Mouse (Mus musculus) ovary, adult 18-20 months (tissue): ENCODE data around the gene Cacnb2.

ENCODE experiments used
- DNase-seq: peaks from one replicate; pipeline ENCODE4 v3.0.0; 2022; ENCODE audit warnings: low spot score, mixed read lengths

Cacnb2 gene

GRCm38 (mm10) chr2:14774857-14775495 lies 172.1 kb downstream of the Cacnb2 start:
- DNase-seq: peak; percentile 32

DNA sequence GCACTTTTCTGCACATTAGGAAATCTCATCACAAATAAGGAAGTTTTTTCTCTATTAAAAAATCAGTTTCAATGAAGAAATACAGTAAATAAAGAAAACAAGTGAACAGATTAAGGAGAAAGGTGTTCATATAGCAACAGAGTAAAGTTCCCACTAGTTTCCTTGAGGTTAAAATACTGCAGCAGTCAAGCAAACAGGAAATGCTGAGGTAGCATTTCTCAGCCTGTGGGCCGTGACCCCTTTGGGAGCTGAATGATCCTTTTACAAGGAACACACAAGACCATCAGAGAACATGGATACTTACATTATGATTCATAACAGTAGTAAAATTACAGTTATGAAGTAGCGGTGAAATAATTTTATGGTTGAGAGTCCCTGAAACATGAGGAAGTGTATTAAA lies 185.1 kb downstream of the Cacnb2 start:
- no peak for DNase-seq

DNA sequence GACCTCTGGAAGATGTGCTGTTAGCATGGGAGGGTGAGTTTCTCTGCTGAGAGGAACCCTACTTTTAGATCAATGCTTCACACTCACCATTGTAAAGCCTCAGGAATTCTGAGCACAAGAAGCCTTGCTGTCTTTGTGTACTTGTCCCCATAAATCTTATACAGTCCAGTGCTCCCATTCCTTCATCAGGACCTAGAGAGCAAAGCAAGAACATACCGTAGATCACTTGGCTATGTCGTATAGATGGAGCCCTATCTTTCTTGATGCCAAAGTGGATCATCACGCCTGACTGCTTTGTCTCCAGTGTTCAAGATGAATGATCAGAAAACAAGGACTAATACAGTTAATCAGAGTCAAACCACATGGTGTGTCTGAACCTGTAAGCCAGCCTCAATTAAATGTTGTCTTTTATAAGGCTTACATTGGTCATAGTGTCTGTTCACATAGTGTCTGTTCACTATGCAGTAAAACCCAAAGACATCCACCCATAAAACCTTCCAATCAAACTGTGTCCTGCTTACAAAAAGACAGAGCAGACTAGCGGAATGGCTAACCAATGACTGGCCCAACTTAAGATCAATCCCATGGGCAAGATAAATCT lies 198.7 kb downstream of the Cacnb2 start:
- DNase-seq: no peak

- DNase-seq: no peak
Observed at GRCm38 (mm10) chr2:14807650-14808347, 204.9 kb downstream of the Cacnb2 start.

GRCm38 (mm10) chr2:14814977-14815376 lies 212.1 kb downstream of the Cacnb2 start:
- DNase-seq: no peak

DNA sequence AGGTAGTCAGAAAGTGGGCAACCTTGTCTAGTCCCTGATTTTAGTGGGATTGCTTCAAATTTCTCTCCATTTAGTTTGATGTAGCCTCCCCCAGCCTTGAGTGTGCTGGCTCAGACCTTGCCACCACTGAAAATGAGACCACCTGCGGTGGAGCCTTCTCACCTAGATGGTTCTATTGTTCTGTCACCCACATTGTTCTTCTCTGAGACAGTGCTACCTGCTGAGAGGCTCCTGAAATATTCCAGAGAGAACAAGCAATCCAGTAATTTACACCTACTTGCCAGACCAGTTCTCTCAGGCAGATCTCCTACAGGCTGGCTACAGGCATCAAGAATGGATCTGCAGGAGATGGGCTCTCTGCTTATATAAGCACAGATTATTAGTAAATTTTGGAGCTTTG lies 215.8 kb downstream of the Cacnb2 start:
- DNase-seq: no peak

DNA sequence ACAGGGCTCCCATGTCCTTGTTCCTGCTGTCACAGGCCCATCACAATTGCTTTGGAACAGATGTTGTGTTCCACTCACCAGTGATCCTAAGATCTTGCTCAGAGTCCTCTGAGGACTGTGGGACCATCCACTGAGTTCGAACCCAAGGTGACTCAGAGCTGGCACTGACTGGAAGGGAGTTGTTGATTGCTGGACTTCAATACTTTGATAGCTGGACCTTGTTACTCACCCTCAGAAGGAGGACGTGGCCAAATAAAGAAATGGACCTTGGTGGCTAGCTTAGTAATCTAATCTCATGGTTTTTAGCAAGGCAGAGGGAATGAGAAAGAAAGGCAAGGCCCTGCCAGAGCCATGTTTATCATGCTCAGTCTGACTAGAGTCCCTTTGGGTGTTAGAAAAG lies 218.1 kb downstream of the Cacnb2 start:
- peak; percentile 61 for DNase-seq

DNA sequence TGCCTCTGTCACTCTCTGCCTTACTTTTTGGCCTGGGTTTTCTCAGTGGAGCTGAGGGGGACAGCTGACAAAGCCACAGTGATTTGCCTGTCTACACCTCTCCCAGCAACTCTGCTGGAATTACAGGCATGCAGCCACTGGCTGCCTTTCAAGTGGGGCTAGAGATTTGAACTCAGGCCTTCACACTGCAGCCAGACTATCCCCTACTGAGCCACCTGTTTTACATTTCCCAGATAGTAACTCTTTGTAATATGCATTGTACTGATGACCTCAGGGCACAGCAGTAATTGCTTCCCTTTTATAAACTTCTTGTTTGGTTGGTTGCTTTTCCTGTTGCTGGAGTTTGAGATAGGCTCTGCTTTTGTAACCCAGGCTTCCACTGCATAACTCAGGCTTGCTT lies 220.2 kb downstream of the Cacnb2 start:
- DNase-seq: no peak

DNA sequence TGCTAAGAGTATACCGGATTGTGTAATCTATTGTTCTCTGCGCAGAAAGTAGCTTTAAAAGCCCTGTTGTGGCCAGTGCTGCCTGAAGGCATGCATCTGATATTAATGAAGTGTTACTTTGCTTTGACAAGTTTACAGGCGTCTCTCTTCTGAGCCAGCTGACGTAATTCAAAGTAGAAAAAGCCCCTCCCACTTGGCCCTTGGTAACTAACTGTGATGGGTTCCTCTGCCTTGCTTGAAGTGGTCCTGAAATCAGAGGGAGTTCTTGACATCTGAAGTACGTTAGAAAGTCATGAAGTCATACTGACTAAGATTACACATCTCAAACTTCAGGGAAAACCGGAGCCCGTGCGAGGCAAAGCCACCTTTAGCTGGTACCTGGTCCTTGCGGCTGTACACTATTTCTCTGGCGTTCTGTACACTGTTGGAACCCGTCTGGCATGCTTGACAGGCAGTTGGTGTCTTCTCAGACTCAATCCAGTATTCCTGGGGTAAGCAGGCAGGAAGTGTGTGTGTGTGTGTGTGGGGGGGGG lies 221.0 kb downstream of the Cacnb2 start:
- no peak for DNase-seq

GRCm38 (mm10) chr2:14825146-14825545 lies 222.3 kb downstream of the Cacnb2 start:
- no peak for DNase-seq

DNA sequence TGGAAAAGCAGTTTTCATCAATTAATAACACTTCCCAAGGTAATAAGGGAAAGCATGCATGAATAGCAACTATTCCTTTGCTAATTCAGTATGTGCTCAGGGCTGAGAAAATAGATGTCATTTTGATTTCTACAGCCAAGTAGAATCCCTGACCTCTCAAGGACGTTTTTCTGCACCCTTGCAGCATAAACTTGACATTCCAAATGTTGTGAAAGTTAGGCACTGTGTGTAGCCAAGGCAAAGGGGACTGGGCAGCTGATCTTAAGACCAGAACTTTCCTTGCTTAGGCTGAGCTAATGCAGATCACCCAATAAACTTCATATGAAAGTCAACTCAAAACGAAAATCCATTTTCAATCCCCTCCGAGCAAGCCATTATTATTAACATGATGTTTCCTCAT lies 226.6 kb downstream of the Cacnb2 start:
- no peak for DNase-seq

GRCm38 (mm10) chr2:14831308-14831707 lies 228.4 kb downstream of the Cacnb2 start:
- no peak for DNase-seq

DNA sequence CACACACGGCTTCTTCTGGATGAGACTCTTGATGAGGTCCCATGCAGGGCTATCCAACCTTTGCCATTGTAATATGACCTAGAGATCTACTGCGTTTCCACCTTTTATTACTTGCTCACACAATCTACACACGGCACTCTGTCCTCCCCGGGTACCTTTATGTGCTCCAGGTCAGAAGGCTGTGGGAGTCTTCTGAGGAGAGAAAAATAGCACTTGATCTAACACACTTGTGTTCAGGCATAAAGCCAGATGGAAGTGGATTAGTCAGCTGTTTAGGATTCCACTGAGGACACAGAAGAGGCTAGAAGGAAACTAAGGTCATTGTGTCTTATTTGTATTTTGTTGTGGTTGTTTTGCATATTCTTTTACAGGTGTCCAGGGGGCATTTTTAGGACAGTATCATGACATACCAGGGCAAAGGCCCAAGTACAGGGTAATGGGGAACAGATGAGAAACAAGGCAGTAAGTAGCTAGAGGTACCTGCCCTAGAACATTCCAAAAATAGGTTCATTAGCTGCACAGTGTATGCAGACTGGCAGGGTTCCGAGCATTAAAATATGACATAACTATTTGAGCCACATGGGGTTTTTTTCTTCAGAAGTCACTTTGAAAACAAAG lies 231.9 kb downstream of the Cacnb2 start:
- DNase-seq: no peak

GRCm38 (mm10) chr2:14841272-14841671 lies 238.4 kb downstream of the Cacnb2 start:
- DNase-seq: no peak

GRCm38 (mm10) chr2:14846727-14847126 lies 243.8 kb downstream of the Cacnb2 start:
- no peak for DNase-seq

DNA sequence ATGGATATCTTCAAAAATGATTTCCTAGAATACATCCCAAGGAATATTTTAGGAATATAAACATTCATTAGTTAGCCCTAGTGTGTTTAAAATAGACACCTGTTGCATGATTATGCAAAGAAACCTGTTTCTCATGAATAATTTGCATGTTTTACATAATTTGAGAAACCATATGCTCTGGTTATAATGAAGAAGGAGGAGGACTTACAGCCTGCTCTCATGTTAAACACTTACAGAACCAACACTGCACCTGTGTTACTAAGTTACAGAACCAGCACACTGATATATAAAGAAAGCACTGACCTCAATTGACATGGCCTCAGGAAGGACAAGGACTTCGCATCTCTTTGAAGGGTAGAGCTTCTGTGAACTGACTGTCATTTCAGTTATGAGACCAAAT lies 244.3 kb downstream of the Cacnb2 start:
- no peak for DNase-seq

GRCm38 (mm10) chr2:14850831-14851230 lies 247.9 kb downstream of the Cacnb2 start:
- no peak for DNase-seq

DNA sequence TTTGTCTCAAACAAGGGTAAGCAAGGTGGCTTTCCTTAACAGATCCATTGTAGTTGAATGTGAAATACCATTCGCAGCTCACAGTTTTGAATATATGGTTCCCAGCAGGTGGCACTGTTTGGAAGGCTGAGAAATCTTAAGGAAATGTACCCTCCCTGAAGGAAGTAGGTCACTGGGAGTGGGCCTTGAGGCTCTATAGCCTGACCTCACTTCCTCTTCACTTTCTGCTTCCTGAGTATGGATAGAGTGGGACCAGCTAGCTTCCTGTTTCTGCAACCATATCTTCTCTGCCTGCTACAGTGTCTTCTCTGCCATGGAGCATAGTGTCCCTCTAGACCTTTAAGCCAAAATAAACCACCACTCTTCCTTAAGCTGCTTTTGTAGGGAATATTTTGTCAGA lies 248.5 kb downstream of the Cacnb2 start:
- no peak for DNase-seq

DNA sequence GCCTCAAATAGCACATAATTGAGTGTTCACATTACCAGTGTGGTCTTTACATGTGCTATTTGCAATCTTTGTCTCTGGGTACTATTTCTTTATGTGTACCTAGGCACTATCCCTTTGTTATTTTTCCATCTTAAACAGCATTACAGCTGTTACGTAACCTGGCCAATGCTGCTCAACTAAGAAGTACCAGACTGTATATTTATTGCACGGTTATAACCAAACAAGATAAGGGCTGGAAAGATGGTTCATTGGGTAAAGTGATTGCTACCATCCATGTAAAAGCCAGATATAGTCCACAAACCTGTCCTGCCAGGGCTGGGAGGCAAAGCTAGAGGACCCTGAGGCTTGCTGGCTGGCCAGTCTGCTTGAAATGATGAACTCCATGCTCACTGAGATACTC lies 251.2 kb downstream of the Cacnb2 start:
- DNase-seq: no peak

GRCm38 (mm10) chr2:14858301-14858700 lies 255.4 kb downstream of the Cacnb2 start:
- no peak for DNase-seq

DNA sequence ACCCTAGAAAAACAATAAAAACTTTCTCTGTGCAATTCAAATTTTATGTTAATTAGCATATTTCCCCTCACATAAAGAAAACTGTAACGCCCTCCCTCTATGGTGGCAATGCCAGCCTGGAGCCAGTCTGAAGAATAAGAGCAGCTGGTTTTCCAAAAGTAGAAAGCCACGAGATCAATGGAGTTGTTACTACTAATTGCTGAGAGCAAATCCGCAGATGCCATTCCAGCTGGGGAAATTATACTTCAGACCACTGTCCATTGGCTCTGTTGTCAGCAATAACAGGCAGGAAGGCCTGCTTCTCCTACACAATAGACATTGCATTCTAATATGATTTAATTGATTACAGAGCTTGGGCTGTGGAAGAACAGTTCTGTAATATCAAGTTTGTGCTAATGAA lies 257.5 kb downstream of the Cacnb2 start:
- no peak for DNase-seq

DNA sequence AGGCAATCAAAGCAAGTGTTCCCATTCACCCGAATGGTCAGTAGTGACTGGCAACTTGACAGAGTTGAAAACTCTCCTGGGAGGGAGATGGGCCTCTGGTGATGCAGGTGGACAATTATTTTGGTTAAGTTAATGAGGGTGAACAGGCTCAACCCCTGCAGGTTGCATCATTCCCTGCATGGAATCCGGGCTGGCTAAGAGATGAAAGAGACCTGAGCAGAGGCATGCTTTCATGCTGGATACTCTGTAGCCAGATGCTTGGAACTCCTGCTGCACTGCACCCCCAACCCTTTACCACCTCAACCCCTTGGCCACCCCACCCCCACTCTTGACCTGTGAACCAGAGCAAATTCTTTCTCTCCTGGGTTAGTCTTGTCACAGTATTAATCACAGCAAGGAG lies 258.7 kb downstream of the Cacnb2 start:
- DNase-seq: no peak

GRCm38 (mm10) chr2:14862981-14863380 lies 260.1 kb downstream of the Cacnb2 start:
- no peak for DNase-seq
